Mouse (Mus musculus) gastrocnemius, postnatal 25 days (tissue): ENCODE measurements at regions not wholly inside any gene's neighbourhood (a gene's known extent, or its start where the extent isn't known, plus 50 kb on each side); places are given as distances from the start of the nearest gene placed in this dataset.

Experiments used
- DNase-seq: peaks from one replicate; pipeline ENCODE4 v3.0.0; 2022

- DNase-seq = no peak
Measured at GRCm38 (mm10) chr2:137419678-137420077, 303.2 kb upstream of the Jag1 start.

GRCm38 (mm10) chr2:137417691-137418090, 301.2 kb upstream of the Jag1 start:
- DNase-seq = no peak

- no peak for DNase-seq
Measured at GRCm38 (mm10) chr2:137413432-137413831, 297.0 kb upstream of the Jag1 start.

GRCm38 (mm10) chr2:137409611-137410010, 293.2 kb upstream of the Jag1 start:
- DNase-seq = no peak

- DNase-seq = no peak
Measured at GRCm38 (mm10) chr2:137408294-137408693, 291.9 kb upstream of the Jag1 start.

- DNase-seq = no peak
Measured at GRCm38 (mm10) chr2:137393486-137393885, 277.0 kb upstream of the Jag1 start.

- no peak for DNase-seq
Measured at GRCm38 (mm10) chr2:137379816-137380215, 263.4 kb upstream of the Jag1 start.

- DNase-seq = no peak
Measured at GRCm38 (mm10) chr2:137375346-137375745, 258.9 kb upstream of the Jag1 start.

GRCm38 (mm10) chr2:137371062-137371461, 254.6 kb upstream of the Jag1 start:
- DNase-seq = no peak

GRCm38 (mm10) chr2:137363006-137363405, 246.6 kb upstream of the Jag1 start:
- no peak for DNase-seq

- no peak for DNase-seq
Measured at GRCm38 (mm10) chr2:137357181-137357738, 240.8 kb upstream of the Jag1 start.

GRCm38 (mm10) chr2:137343736-137344135, 227.3 kb upstream of the Jag1 start:
- DNase-seq = no peak

GRCm38 (mm10) chr2:137329995-137330394, 213.6 kb upstream of the Jag1 start:
- DNase-seq = no peak

- no peak for DNase-seq
Measured at GRCm38 (mm10) chr2:137323445-137323844, 207.0 kb upstream of the Jag1 start.

GRCm38 (mm10) chr2:137310511-137310910, 194.1 kb upstream of the Jag1 start:
- no peak for DNase-seq

- DNase-seq = no peak
Measured at GRCm38 (mm10) chr2:137308116-137308515, 191.7 kb upstream of the Jag1 start.

GRCm38 (mm10) chr2:137301474-137302267, 185.2 kb upstream of the Jag1 start:
- no peak for DNase-seq

GRCm38 (mm10) chr2:137289231-137289630, 172.8 kb upstream of the Jag1 start:
- no peak for DNase-seq

- DNase-seq = no peak
Measured at GRCm38 (mm10) chr2:137271575-137272180, 155.2 kb upstream of the Jag1 start.

GRCm38 (mm10) chr2:137262911-137263310, 146.5 kb upstream of the Jag1 start:
- peak; percentile 67 for DNase-seq

GRCm38 (mm10) chr2:137257847-137258515, 141.5 kb upstream of the Jag1 start:
- no peak for DNase-seq

GRCm38 (mm10) chr2:137247931-137248330, 131.5 kb upstream of the Jag1 start:
- DNase-seq = no peak

GRCm38 (mm10) chr2:137244370-137244769, 127.9 kb upstream of the Jag1 start:
- no peak for DNase-seq
